Mouse (Mus musculus) MEL (cell line): Measurements from ENCODE around the gene Chd6. TPM values are rescaled to one million over a fixed set of nuclear protein-coding genes. Genes with fewer than 3 reads are reported as not detected.

Source experiments
- DNase-seq: peaks from one replicate; pipeline ENCODE4 v3.0.0; 2011; ENCODE audit warnings: low read depth, low spot score
- H3K27ac ChIP-seq: 2 replicates; pipeline ENCODE4 v1.5.1; 2012; ENCODE audit warnings: low read depth, mild to moderate bottlenecking, control low read depth, low read length, moderate library complexity; ENCODE audit not compliant: control insufficient read depth
- H3K27me3 ChIP-seq, 2 experiments: fragments of 150-350 bp in 1 of 2; sonication (generic) in 1 of 2; 2 replicates each; pipeline ENCODE4 v1.6.1; 2012; ENCODE audit warnings: low read length in 2 of 2, mild to moderate bottlenecking in 2 of 2, improper control_type of control experiment in 1 of 2, moderate library complexity in 1 of 2; ENCODE audit not compliant: insufficient read depth in 2 of 2, control insufficient read depth in 1 of 2
- H3K36me3 ChIP-seq, 2 experiments: 2 replicates each; pipeline ENCODE4 v1.6.1; 2012 to 2014; ENCODE audit warnings: low read length in 2 of 2, improper control_type of control experiment in 1 of 2, inconsistent platforms in 1 of 2, mild to moderate bottlenecking in 1 of 2; ENCODE audit not compliant: insufficient read depth in 2 of 2, control insufficient read depth in 1 of 2
- H3K4me1 ChIP-seq, 2 experiments: fragments of 150-350 bp in 1 of 2; sonication (generic) in 1 of 2; 2 replicates each; pipeline ENCODE4 v1.6.1; 2012; ENCODE audit warnings: low read length in 2 of 2, improper control_type of control experiment in 1 of 2, mild to moderate bottlenecking in 1 of 2; ENCODE audit not compliant: insufficient read depth in 2 of 2, control insufficient read depth in 1 of 2
- H3K4me3 ChIP-seq, 2 experiments: fragments of 150-350 bp in 1 of 2; sonication (generic) in 1 of 2; 2 replicates each; pipeline ENCODE4 v1.5.1; 2012; ENCODE audit warnings: low read depth in 2 of 2, low read length in 2 of 2, mild to moderate bottlenecking in 2 of 2, moderate library complexity in 2 of 2, control low read depth in 1 of 2, improper control_type of control experiment in 1 of 2; ENCODE audit not compliant: control insufficient read depth in 1 of 2, insufficient read depth in 1 of 2
- H3K79me2 ChIP-seq: 2 replicates; pipeline ENCODE4 v1.6.1; 2012; ENCODE audit warnings: mild to moderate bottlenecking, low read length, moderate library complexity; ENCODE audit not compliant: control insufficient read depth, poor library complexity, insufficient read depth
- H3K9ac ChIP-seq: 2 replicates; pipeline ENCODE4 v1.6.1; 2012; ENCODE audit warnings: low read depth, mild to moderate bottlenecking, control low read depth, low read length, moderate library complexity; ENCODE audit not compliant: control insufficient read depth, poor library complexity, severe bottlenecking
- H3K9me3 ChIP-seq: fragments of 150-350 bp; sonication (generic); replicated peaks from 2 replicates; pipeline ENCODE4 v1.6.1; 2012; ENCODE audit warnings: mild to moderate bottlenecking, low read length, improper control_type of control experiment, moderate library complexity; ENCODE audit not compliant: insufficient read depth
- BHLHE40 ChIP-seq: IDR thresholded peaks from 2 replicates; pipeline ENCODE4 v1.6.1; 2012; ENCODE audit warnings: low read depth, mild to moderate bottlenecking, inconsistent platforms, low read length, improper control_type of control experiment, borderline replicate concordance
- CHD2 ChIP-seq: IDR thresholded peaks from 2 replicates; pipeline ENCODE4 v1.6.1; 2011; ENCODE audit warnings: low read length, improper control_type of control experiment
- CTCF ChIP-seq, 3 experiments: IDR thresholded peaks in 2 of 3; conservative IDR thresholded peaks in 1 of 3; 2 replicates each; pipeline ENCODE4 v1.5.1; 2011 to 2012; ENCODE audit warnings: low read length in 3 of 3, low read depth in 2 of 3, mild to moderate bottlenecking in 2 of 3, improper control_type of control experiment in 1 of 3, inconsistent platforms in 1 of 3, mixed read lengths in 1 of 3, moderate library complexity in 1 of 3; ENCODE audit not compliant: control insufficient read depth in 1 of 3, insufficient read depth in 1 of 3, poor library complexity in 1 of 3, severe bottlenecking in 1 of 3
- E2F4 ChIP-seq: IDR thresholded peaks from 2 replicates; pipeline ENCODE4 v1.6.1; 2011; ENCODE audit warnings: low read depth, low read length, improper control_type of control experiment, borderline replicate concordance
- EP300 ChIP-seq, 2 experiments: IDR thresholded peaks; 2 replicates each; pipeline ENCODE4 v1.6.1; 2011; ENCODE audit warnings: improper control_type of control experiment in 2 of 2, low read length in 2 of 2, low read depth in 1 of 2, mild to moderate bottlenecking in 1 of 2
- GABPA ChIP-seq: IDR thresholded peaks from 2 replicates; pipeline ENCODE4 v1.6.1; 2012; ENCODE audit warnings: low read depth, mild to moderate bottlenecking, inconsistent platforms, low read length, improper control_type of control experiment, moderate library complexity
- GATA1 ChIP-seq: IDR thresholded peaks from 2 replicates; pipeline ENCODE4 v1.6.1; 2011; ENCODE audit warnings: low read depth, low read length, improper control_type of control experiment
- HCFC1 ChIP-seq: IDR thresholded peaks from 2 replicates; pipeline ENCODE4 v1.6.1; 2012; ENCODE audit warnings: low read depth, mild to moderate bottlenecking, inconsistent platforms, low read length, improper control_type of control experiment, moderate library complexity
- JUND ChIP-seq: IDR thresholded peaks from 2 replicates; pipeline ENCODE4 v1.6.1; 2011; ENCODE audit warnings: low read depth, mild to moderate bottlenecking, improper control_type of control experiment, low read length
- MAZ ChIP-seq: IDR thresholded peaks from 2 replicates; pipeline ENCODE4 v1.6.1; 2012; ENCODE audit warnings: low read depth, mild to moderate bottlenecking, inconsistent platforms, low read length, improper control_type of control experiment
- MEF2A ChIP-seq: IDR thresholded peaks from 2 replicates; pipeline ENCODE4 v1.6.1; 2014; ENCODE audit warnings: low read depth, mild to moderate bottlenecking, inconsistent platforms, low read length, improper control_type of control experiment; ENCODE audit not compliant: poor library complexity, insufficient replicate concordance, severe bottlenecking; ENCODE audit errors: extremely low read depth
- MYB ChIP-seq: IDR thresholded peaks from 2 replicates; pipeline ENCODE4 v1.6.1; 2011; ENCODE audit warnings: mild to moderate bottlenecking, low read depth, low read length, improper control_type of control experiment
- MYC ChIP-seq: IDR thresholded peaks from 2 replicates; pipeline ENCODE4 v1.6.1; 2011; ENCODE audit warnings: low read depth, mild to moderate bottlenecking, low read length, improper control_type of control experiment, moderate library complexity
- NELFE ChIP-seq: IDR thresholded peaks from 2 replicates; pipeline ENCODE4 v1.6.1; 2011; ENCODE audit warnings: low read depth, low read length, improper control_type of control experiment
- NRF1 ChIP-seq: IDR thresholded peaks from 2 replicates; pipeline ENCODE4 v1.6.1; 2014; ENCODE audit warnings: low read depth, mild to moderate bottlenecking, inconsistent platforms, low read length, improper control_type of control experiment, moderate library complexity; ENCODE audit not compliant: poor library complexity, insufficient read depth, severe bottlenecking
- POLR2AphosphoS2 ChIP-seq: IDR thresholded peaks from 2 replicates; pipeline ENCODE4 v1.6.1; 2011; ENCODE audit warnings: low read length, improper control_type of control experiment
- POLR2AphosphoS5 ChIP-seq: IDR thresholded peaks from 2 replicates; pipeline ENCODE4 v1.6.1; 2012; ENCODE audit warnings: low read depth, borderline replicate concordance, mild to moderate bottlenecking, inconsistent platforms, low read length, moderate library complexity, mixed read lengths
- SIN3A ChIP-seq: IDR thresholded peaks from 2 replicates; pipeline ENCODE4 v1.6.1; 2012; ENCODE audit warnings: low read length, improper control_type of control experiment, inconsistent platforms
- SMC3 ChIP-seq: IDR thresholded peaks from 2 replicates; pipeline ENCODE4 v1.6.1; 2011; ENCODE audit warnings: low read depth, low read length, improper control_type of control experiment
- TAL1 ChIP-seq: IDR thresholded peaks from 2 replicates; pipeline ENCODE4 v1.6.1; 2012; ENCODE audit warnings: mild to moderate bottlenecking, inconsistent platforms, low read length, moderate library complexity, mixed read lengths
- TBP ChIP-seq: IDR thresholded peaks from 2 replicates; pipeline ENCODE4 v1.8.0; 2011; ENCODE audit warnings: low read depth, low read length, improper control_type of control experiment
- TCF12 ChIP-seq: IDR thresholded peaks from 2 replicates; pipeline ENCODE4 v1.6.1; 2014; ENCODE audit warnings: low read depth, mild to moderate bottlenecking, inconsistent platforms, low read length, improper control_type of control experiment, moderate library complexity
- UBTF ChIP-seq: IDR thresholded peaks from 2 replicates; pipeline ENCODE4 v1.6.1; 2012; ENCODE audit warnings: low read depth, mild to moderate bottlenecking, inconsistent platforms, low read length, improper control_type of control experiment, moderate library complexity, borderline replicate concordance; ENCODE audit not compliant: insufficient read depth
- USF2 ChIP-seq, 2 experiments: IDR thresholded peaks; 2 replicates each; pipeline ENCODE4 v1.6.1; 2011 to 2012; ENCODE audit warnings: improper control_type of control experiment in 2 of 2, low read length in 2 of 2, borderline replicate concordance in 1 of 2, inconsistent platforms in 1 of 2, low read depth in 1 of 2, mild to moderate bottlenecking in 1 of 2; ENCODE audit not compliant: insufficient read depth in 1 of 2
- ZKSCAN1 ChIP-seq: IDR thresholded peaks from 2 replicates; pipeline ENCODE4 v1.6.1; 2012; ENCODE audit warnings: low read depth, mild to moderate bottlenecking, inconsistent platforms, low read length, improper control_type of control experiment, moderate library complexity
- ZMIZ1 ChIP-seq: IDR thresholded peaks from 2 replicates; pipeline ENCODE4 v1.6.1; 2012; ENCODE audit warnings: low read depth, mild to moderate bottlenecking, inconsistent platforms, low read length, improper control_type of control experiment, moderate library complexity
- ZNF384 ChIP-seq: IDR thresholded peaks from 2 replicates; pipeline ENCODE4 v1.6.1; 2012; ENCODE audit warnings: low read depth, mild to moderate bottlenecking, inconsistent platforms, low read length, improper control_type of control experiment
- polyA plus RNA-seq, 2 experiments: library from polyadenylated mRNA; stranded (reverse) in 1 of 2; unstranded in 1 of 2; fragments of >175 nt in 1 of 2; fragments of >200 nt in 1 of 2; gene quantifications; 2 replicates each; pipeline versions ENCODE4 v1.2.1 to v1.2.4; 2012; ENCODE audit warnings: low replicate concordance in 2 of 2, low read depth in 1 of 2; ENCODE audit not compliant: insufficient read length in 2 of 2, insufficient read depth in 1 of 2, missing spikeins in 1 of 2
- total RNA-seq: library from RNA; depleted of rRNA; stranded (reverse); fragments of 300-350 nt; gene quantifications from 2 replicates; pipeline ENCODE4 v1.2.3, GENCODE M21; 2012

Gene Chd6
- total and polyA plus RNA-seq, 3 experiments, result 9.7 to 200 (median 15.4) TPM

DNA sequence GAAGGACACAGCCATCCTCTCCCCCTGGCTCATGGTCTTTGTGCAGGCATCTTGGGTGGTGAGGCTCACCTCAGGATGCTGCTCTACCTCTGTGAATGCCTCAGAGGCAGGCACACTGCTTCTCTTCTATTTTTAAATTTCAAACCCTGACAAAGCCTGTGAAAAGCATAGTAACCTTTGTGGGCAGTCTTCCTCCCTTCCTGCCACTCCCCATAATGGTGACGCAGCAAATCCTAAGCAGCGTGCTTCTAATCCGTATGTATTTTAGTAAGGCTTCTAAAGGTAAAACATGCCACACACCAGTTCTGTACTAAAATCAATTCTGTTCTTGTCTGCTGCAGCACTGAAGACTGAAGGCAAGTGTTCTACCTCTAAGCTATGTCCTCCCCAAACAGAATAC, 116.4 kb downstream of the Chd6 start:
- Histone ChIP-seq H3K9ac (no peak overlapping the region), H3K4me1 (no peaks in the 10 kb centered on the region), H3K27ac (no peak overlapping the region), H3K9me3 (no peaks in the 10 kb centered on the region), H3K27me3 (no peaks in the 10 kb centered on the region), H3K36me3 (peaks cover 0 to 9% of the 10 kb centered on the region in 2 experiments; a peak in 2 of 4 replicates), H3K4me3 (no peak overlapping the region), H3K79me2 (no peaks in the 10 kb centered on the region)
- DNase-seq, result no peak
- no peak for TF ChIP-seq JUND
- TF ChIP-seq NRF1, result no peak
- TF ChIP-seq TAL1, result no peak
- TF ChIP-seq MYC, result no peak
- TF ChIP-seq TBP, result no peak
- no peak for TF ChIP-seq ZNF384
- no peak for TF ChIP-seq MYB
- TF ChIP-seq GABPA, result no peak
- no peak for TF ChIP-seq ZMIZ1
- no peak for TF ChIP-seq BHLHE40
- TF ChIP-seq CTCF (IDR thresholded peaks at IDR 0.05 in 2 of 3, conservative IDR thresholded peaks at IDR 0.05 in 1 of 3; ENCODE audit: control insufficient read depth in 1 of 3, insufficient read depth in 1 of 3, low read depth in 2 of 3, low read length in 3 of 3, poor library complexity in 1 of 3, severe bottlenecking in 1 of 3), result no peak
- TF ChIP-seq ZKSCAN1, result no peak
- no peak for TF ChIP-seq UBTF
- no peak for TF ChIP-seq USF2 (IDR thresholded peaks at IDR 0.05; ENCODE audit: borderline replicate concordance in 1 of 2, insufficient read depth in 1 of 2, low read depth in 1 of 2, low read length in 2 of 2)
- no peak for TF ChIP-seq POLR2AphosphoS2
- no peak for TF ChIP-seq POLR2AphosphoS5

DNA sequence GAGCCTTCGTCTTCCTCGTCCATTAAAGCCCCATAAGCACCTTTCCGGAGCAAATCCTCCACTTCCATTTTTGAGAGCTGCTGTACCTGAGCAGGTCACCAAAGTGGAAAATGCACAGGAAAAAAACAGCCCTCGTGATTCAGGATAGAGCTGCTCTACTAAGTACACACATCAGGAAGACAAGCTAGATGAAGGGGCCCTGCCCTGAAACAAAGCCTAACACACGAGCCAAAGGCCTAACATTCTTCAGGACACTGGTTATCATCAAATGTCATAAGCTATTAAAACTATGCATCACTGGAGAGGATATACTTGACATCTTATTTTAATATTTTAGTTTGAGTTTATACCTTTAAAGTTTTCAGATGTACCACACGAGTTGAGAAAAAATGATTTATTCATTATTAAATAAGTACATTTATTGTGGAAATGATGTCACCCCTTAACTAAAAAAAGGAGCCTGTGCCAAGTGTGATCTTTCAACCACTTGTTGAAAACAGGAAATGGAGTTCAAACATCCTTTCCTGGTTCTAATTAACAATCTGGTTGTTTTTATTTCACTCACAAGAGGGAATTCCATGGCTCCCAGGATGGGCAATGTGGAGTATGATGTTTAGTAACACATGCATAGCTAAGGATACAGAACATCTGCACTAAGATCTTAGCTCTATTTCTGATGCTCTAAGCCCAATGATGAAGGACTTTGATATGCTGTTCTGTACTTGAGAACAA, 118.4 kb downstream of the Chd6 start:
- Histone ChIP-seq H3K4me1 (no peaks in the 10 kb centered on the region), H3K36me3 (peaks cover 0 to 10% of the 10 kb centered on the region in 2 experiments; a peak in 2 of 4 replicates), H3K27me3 (no peaks in the 10 kb centered on the region), H3K27ac (no peak overlapping the region)
- TF ChIP-seq MAZ, result no peak
- TF ChIP-seq MEF2A, result no peak
- no peak for TF ChIP-seq GABPA
- TF ChIP-seq TBP, result no peak
- no peak for TF ChIP-seq EP300 (IDR thresholded peaks at IDR 0.05; ENCODE audit: low read depth in 1 of 2, low read length in 2 of 2)
- no peak for TF ChIP-seq SIN3A
- no peak for TF ChIP-seq TAL1
- no peak for TF ChIP-seq NELFE
- TF ChIP-seq HCFC1, result no peak
- no peak for TF ChIP-seq MYB
- TF ChIP-seq BHLHE40, result no peak
- TF ChIP-seq SMC3, result no peak
- TF ChIP-seq E2F4, result no peak
- TF ChIP-seq CHD2, result no peak
- no peak for TF ChIP-seq GATA1
- no peak for TF ChIP-seq TCF12
- TF ChIP-seq UBTF, result no peak
- no peak for TF ChIP-seq POLR2AphosphoS2
- TF ChIP-seq USF2 (IDR thresholded peaks at IDR 0.05; ENCODE audit: borderline replicate concordance in 1 of 2, insufficient read depth in 1 of 2, low read depth in 1 of 2, low read length in 2 of 2), result no peak
- TF ChIP-seq, all 39 proteins: peak for 0
- Histone ChIP-seq H3K9ac (no peak overlapping the region), H3K4me3 (no peak overlapping the region), H3K9me3 (no peaks in the 10 kb centered on the region), H3K79me2 (no peaks in the 10 kb centered on the region)
- no peak for DNase-seq
